Mouse (Mus musculus) liver, postnatal 0 days (tissue): ENCODE measurements around the gene Gpd1l. TPM values are rescaled to one million over a fixed set of nuclear protein-coding genes. Genes with fewer than 3 reads are reported as not detected.

ENCODE experiments used
- ATAC-seq: fragments of 200-750 bp; cut with Nextera tagmentation; 2 replicates; pipeline ENCODE4 v1.8.0; 2017; ENCODE audit warnings: mild to moderate bottlenecking, moderate library complexity
- DNase-seq: peaks from one replicate; pipeline ENCODE4 v3.0.0-alpha.2; 2016
- H3K27ac ChIP-seq: fragments of 300-500 bp; sonication (generic); 2 replicates; pipeline ENCODE4 v1.5.1; 2014; ENCODE audit warnings: antibody characterized with exemption, moderate library complexity, mild to moderate bottlenecking, low read depth
- H3K27me3 ChIP-seq: fragments of 300-500 bp; sonication (generic); 2 replicates; pipeline ENCODE4 v1.6.1; 2014; ENCODE audit warnings: low read length, control low read depth, mixed read lengths; ENCODE audit not compliant: insufficient read depth
- H3K36me3 ChIP-seq: fragments of 300-500 bp; sonication (generic); replicated peaks from 2 replicates; pipeline ENCODE4 v1.6.1; 2014; ENCODE audit warnings: mild to moderate bottlenecking, control low read depth, low read length, moderate library complexity, mixed read lengths; ENCODE audit not compliant: insufficient read depth
- H3K4me1 ChIP-seq: fragments of 300-500 bp; sonication (generic); 2 replicates; pipeline ENCODE4 v1.6.1; 2014; ENCODE audit warnings: antibody characterized with exemption, mild to moderate bottlenecking, control low read depth; ENCODE audit not compliant: insufficient read depth
- H3K4me2 ChIP-seq: fragments of 300-500 bp; sonication (generic); 2 replicates; pipeline ENCODE4 v1.6.1; 2014; ENCODE audit warnings: low read depth, mild to moderate bottlenecking, low read length, moderate library complexity, mixed read lengths
- H3K4me3 ChIP-seq: fragments of 300-500 bp; sonication (generic); 2 replicates; pipeline ENCODE4 v1.5.1; 2014; ENCODE audit warnings: low read depth, low read length
- H3K9ac ChIP-seq: fragments of 300-500 bp; sonication (generic); replicated peaks from 2 replicates; pipeline ENCODE4 v1.6.1; 2014; ENCODE audit warnings: mild to moderate bottlenecking, moderate library complexity
- H3K9me3 ChIP-seq: fragments of 300-500 bp; sonication (generic); 2 replicates; pipeline ENCODE4 v1.6.1; 2016; ENCODE audit warnings: mild to moderate bottlenecking, control low read depth, low read length, mixed read lengths
- CTCF ChIP-seq: sonication (generic); IDR thresholded peaks from 2 replicates; pipeline ENCODE4 v1.5.1; 2016; ENCODE audit warnings: antibody characterized with exemption, low read depth
- EP300 ChIP-seq: IDR thresholded peaks from 2 replicates; pipeline ENCODE4 v1.6.1; 2016; ENCODE audit warnings: antibody characterized with exemption, low read depth, mild to moderate bottlenecking
- WGBS: fragments of 180-500 bp; shearing (Covaris S2); extraction: QIAGEN DNeasy Blood & Tissue Kit; methylation state at CpG from one replicate; pipeline ENCODE4 v1.1.7; 2014; ENCODE audit not compliant: insufficient replicate concordance; 5-methylcytosine and 5-hydroxymethylcytosine counted together
- polyA plus RNA-seq: library from polyadenylated mRNA; unstranded; fragments of >200 nt; fragmentation: Nextera tagmentation; extraction: Ambion mirVana; gene quantifications from 2 replicates; pipeline ENCODE4 v1.2.1, GENCODE M21; 2015

Gpd1l gene
- polyA plus RNA-seq, 1 experiment from 2014 or later = 6.8 TPM

GRCm38 (mm10) chr9:114964093-114964492 is 30.3 kb upstream of the Gpd1l start:
- Histone ChIP-seq H3K4me1 (no peaks in the 10 kb centered on the region), H3K36me3 (no peaks in the 10 kb centered on the region), H3K9ac (no peak overlapping the region), H3K27me3 (no peaks in the 10 kb centered on the region), H3K9me3 (0 out of 2 replicates have a peak, but pooled peaks cover 2% of the 10 kb centered on the region), H3K27ac (no peak overlapping the region), H3K4me3 (no peak overlapping the region), H3K4me2 (no peak overlapping the region)
- WGBS = 46% methylated on average over 3 of the region's 3 CpGs
- no peak for TF ChIP-seq CTCF
- no peak for TF ChIP-seq EP300
- no peak for DNase-seq
- no peak for ATAC-seq

DNA sequence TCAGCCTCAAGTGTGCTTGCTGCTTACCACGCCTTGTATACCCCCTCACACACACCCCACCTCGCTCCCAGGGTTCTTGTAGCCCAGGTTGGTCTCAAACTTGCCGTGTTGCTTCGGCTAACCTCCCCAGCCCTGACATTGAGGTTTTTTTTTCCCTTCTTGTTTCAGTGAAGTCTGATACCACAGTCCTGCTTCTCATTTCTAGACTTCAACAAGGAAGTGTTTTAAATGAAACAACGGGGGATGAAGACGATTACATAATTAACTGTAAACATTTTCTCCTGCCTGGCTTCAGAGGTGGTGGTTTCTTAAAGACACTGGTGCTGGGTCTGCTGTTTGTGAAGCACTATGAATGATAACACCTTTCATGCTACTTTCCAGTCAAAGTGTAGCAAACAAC is 27.1 kb upstream of the Gpd1l start:
- no peak overlapping the region for H3K4me3 ChIP-seq
- no peaks in the 10 kb centered on the region for H3K4me1 ChIP-seq
- H3K9me3 ChIP-seq = 0 out of 2 replicates have a peak, but pooled peaks cover 2% of the 10 kb centered on the region
- no peaks in the 10 kb centered on the region for H3K27me3 ChIP-seq
- H3K4me2 ChIP-seq = no peak overlapping the region
- no peak overlapping the region for H3K27ac ChIP-seq
- H3K36me3 ChIP-seq = no peaks in the 10 kb centered on the region
- WGBS = 50% methylated on average over 6 of the region's 6 CpGs
- DNase-seq (no peak), ATAC-seq (no peak)
- no peak overlapping the region for H3K9ac ChIP-seq
- no peak for TF ChIP-seq CTCF
- TF ChIP-seq EP300 = no peak

- Histone ChIP-seq H3K4me1 (no peaks in the 10 kb centered on the region), H3K4me2 (no peak overlapping the region), H3K27ac (no peak overlapping the region), H3K27me3 (no peaks in the 10 kb centered on the region), H3K9ac (no peak overlapping the region), H3K36me3 (no peaks in the 10 kb centered on the region), H3K9me3 (0 out of 2 replicates have a peak, but pooled peaks cover 2% of the 10 kb centered on the region), H3K4me3 (no peak overlapping the region)
- 64% methylated on average over 4 of the region's 4 CpGs for WGBS
- DNase-seq (no peak), ATAC-seq (no peak)
- TF ChIP-seq EP300 (no peak), CTCF (no peak)
Observed at GRCm38 (mm10) chr9:114960043-114960789, 26.4 kb upstream of the Gpd1l start.

DNA sequence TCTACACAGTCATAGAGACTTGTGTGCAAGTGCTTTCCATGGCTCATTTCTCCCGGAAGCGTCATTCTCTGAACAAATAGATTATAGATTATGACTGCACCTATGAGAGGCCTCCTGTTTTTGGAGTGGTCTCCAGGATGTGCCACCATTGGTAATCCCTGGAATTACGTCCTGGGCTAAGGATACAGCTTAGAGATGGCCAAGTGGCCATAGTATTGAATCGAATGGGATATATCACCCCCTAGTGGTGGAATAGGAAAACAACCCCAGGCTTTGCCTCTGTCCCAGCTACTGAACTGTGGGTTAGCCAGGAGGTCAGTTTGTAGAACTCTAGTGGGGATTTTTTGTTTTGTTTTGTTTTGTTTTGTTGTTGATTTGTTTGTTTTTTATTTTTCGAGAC is 23.2 kb upstream of the Gpd1l start:
- Histone ChIP-seq H3K4me2 (no peak overlapping the region), H3K27ac (no peak overlapping the region), H3K36me3 (no peaks in the 10 kb centered on the region), H3K27me3 (no peaks in the 10 kb centered on the region), H3K9me3 (peaks cover 3% of the 10 kb centered on the region; the same call in 1 of the 2 replicates), H3K4me1 (no peaks in the 10 kb centered on the region; the same call in 1 of the 2 replicates), H3K4me3 (no peak overlapping the region), H3K9ac (no peak overlapping the region)
- ATAC-seq (peak; percentile 59), DNase-seq (no peak)
- 41% methylated on average over 5 of the region's 5 CpGs for WGBS
- TF ChIP-seq EP300 = no peak
- TF ChIP-seq CTCF = peak; percentile 82

- DNase-seq (no peak), ATAC-seq (no peak)
- H3K9me3 ChIP-seq = peaks cover 3% of the 10 kb centered on the region; the same call in 1 of the 2 replicates
- no peak overlapping the region for H3K9ac ChIP-seq
- no peak overlapping the region for H3K27ac ChIP-seq
- no peak overlapping the region for H3K4me2 ChIP-seq
- no peaks in the 10 kb centered on the region for H3K27me3 ChIP-seq
- WGBS = 83% methylated on average over 11 of the region's 11 CpGs
- TF ChIP-seq EP300 (no peak), CTCF (no peak)
- H3K4me1 ChIP-seq = no peaks in the 10 kb centered on the region; the same call in 1 of the 2 replicates
- no peak overlapping the region for H3K4me3 ChIP-seq
- no peaks in the 10 kb centered on the region for H3K36me3 ChIP-seq
Observed at GRCm38 (mm10) chr9:114955340-114955739, 21.6 kb upstream of the Gpd1l start.

GRCm38 (mm10) chr9:114952866-114953265 is 19.1 kb upstream of the Gpd1l start:
- Histone ChIP-seq H3K4me1 (no peaks in the 10 kb centered on the region; the same call in 1 of the 2 replicates), H3K4me3 (no peak overlapping the region), H3K4me2 (no peak overlapping the region), H3K36me3 (no peaks in the 10 kb centered on the region), H3K9me3 (peaks cover 3% of the 10 kb centered on the region; the same call in 1 of the 2 replicates), H3K9ac (no peak overlapping the region), H3K27me3 (no peaks in the 10 kb centered on the region), H3K27ac (no peak overlapping the region)
- ATAC-seq = no peak
- TF ChIP-seq CTCF (peak; percentile 54), EP300 (no peak)
- no peak for DNase-seq
- WGBS = 39% methylated on average over 1 of the region's 1 CpGs
